Mouse (Mus musculus) myocyte (in vitro differentiated cells): ENCODE measurements around the gene Srsf7.

ENCODE experiments used
- CEBPB ChIP-seq: IDR thresholded peaks from 2 replicates; pipeline ENCODE4 v1.6.1; 2011; ENCODE audit warnings: mild to moderate bottlenecking, moderate library complexity; ENCODE audit not compliant: poor library complexity, insufficient read depth, severe bottlenecking
- E2F4 ChIP-seq: IDR thresholded peaks from one replicate; pipeline ENCODE4 v1.6.1; 2011; ENCODE audit warnings: mild to moderate bottlenecking, control low read depth, moderate library complexity; ENCODE audit not compliant: insufficient read depth
- POLR2A ChIP-seq: IDR thresholded peaks from one replicate; pipeline ENCODE4 v1.6.1; 2011; ENCODE audit warnings: low read depth, mild to moderate bottlenecking, control low read depth, moderate library complexity; ENCODE audit not compliant: insufficient read length
- TCF12 ChIP-seq: IDR thresholded peaks from one replicate; pipeline ENCODE4 v1.6.1; 2011; ENCODE audit warnings: mild to moderate bottlenecking, control low read depth; ENCODE audit not compliant: poor library complexity, insufficient read depth, severe bottlenecking

GRCm38 (mm10) chr17:80205657-80206056, 1.4 kb downstream of the Srsf7 start:
- no peak for TF ChIP-seq TCF12
- no peak for TF ChIP-seq E2F4
- no peak for TF ChIP-seq POLR2A
- no peak for TF ChIP-seq CEBPB
